Mouse (Mus musculus) embryonic fibroblast, embryonic 13.5 days (primary cell): ENCODE measurements around the gene Dclk3.

Experiments used
- CTCF ChIP-seq: IDR thresholded peaks from 2 replicates; pipeline ENCODE4 v1.5.1; 2011; ENCODE audit warnings: mild to moderate bottlenecking, control low read depth, low read length, moderate library complexity, borderline replicate concordance; ENCODE audit not compliant: insufficient read depth
- POLR2A ChIP-seq: IDR thresholded peaks from 2 replicates; pipeline ENCODE4 v1.6.1; 2011; ENCODE audit warnings: low read depth, mild to moderate bottlenecking, control low read depth, low read length, moderate library complexity

- TF ChIP-seq CTCF (no peak), POLR2A (no peak)
These were observed 26.3 kb upstream of the Dclk3 start for GRCm38 (mm10) chr9:111412471-111413160.
